Mouse (Mus musculus) stomach, postnatal 0 days (tissue): ENCODE measurements around the gene Crebrf. TPM values are rescaled to one million over a fixed set of nuclear protein-coding genes. Genes with fewer than 3 reads are reported as not detected.

Source experiments
- ATAC-seq: fragments of 200-750 bp; cut with Nextera tagmentation; 2 replicates; pipeline ENCODE4 v1.8.0; 2017; ENCODE audit not compliant: low FRiP score, low TSS enrichment
- DNase-seq: peaks from one replicate; pipeline ENCODE4 v3.0.0-alpha.2; 2016; ENCODE audit warnings: low spot score
- H3K27ac ChIP-seq: fragments of 300-500 bp; sonication (generic); replicated peaks from 2 replicates; pipeline ENCODE4 v1.5.1; 2014; ENCODE audit warnings: mild to moderate bottlenecking, control low read depth
- H3K27me3 ChIP-seq: fragments of 300-500 bp; sonication (generic); 2 replicates; pipeline ENCODE4 v1.6.1; 2014; ENCODE audit warnings: low read length; ENCODE audit not compliant: control insufficient read depth, insufficient read depth
- H3K36me3 ChIP-seq: fragments of 300-500 bp; sonication (generic); 2 replicates; pipeline ENCODE4 v1.6.1; 2014; ENCODE audit warnings: low read length, mixed read lengths; ENCODE audit not compliant: control insufficient read depth, insufficient read depth
- H3K4me1 ChIP-seq: fragments of 300-500 bp; sonication (generic); replicated peaks from 2 replicates; pipeline ENCODE4 v1.6.1; 2014; ENCODE audit warnings: antibody characterized with exemption; ENCODE audit not compliant: control insufficient read depth, insufficient read depth
- H3K4me2 ChIP-seq: fragments of 300-500 bp; sonication (generic); replicated peaks from 2 replicates; pipeline ENCODE4 v1.6.1; 2014; ENCODE audit warnings: low read depth, mild to moderate bottlenecking, control low read depth, moderate library complexity
- H3K4me3 ChIP-seq: fragments of 300-500 bp; sonication (generic); 2 replicates; pipeline ENCODE4 v1.5.1; 2014; ENCODE audit warnings: low read depth, low read length, control low read depth
- H3K9ac ChIP-seq: fragments of 300-500 bp; sonication (generic); 2 replicates; pipeline ENCODE4 v1.6.1; 2014; ENCODE audit warnings: mild to moderate bottlenecking, low read length, control low read depth, mixed read lengths
- H3K9me3 ChIP-seq: fragments of 300-500 bp; sonication (generic); 2 replicates; pipeline ENCODE4 v1.6.1; 2016; ENCODE audit warnings: low read length; ENCODE audit not compliant: control insufficient read depth
- CTCF ChIP-seq: IDR thresholded peaks from 2 replicates; pipeline ENCODE4 v1.5.1; 2016; ENCODE audit warnings: antibody characterized with exemption, low read depth, mild to moderate bottlenecking, moderate library complexity
- EP300 ChIP-seq: optimal IDR thresholded peaks from 2 replicates; pipeline ENCODE3; 2016; ENCODE audit warnings: antibody characterized with exemption
- WGBS: fragments of 180-500 bp; shearing (Covaris S2); extraction: QIAGEN DNeasy Blood & Tissue Kit; methylation state at CpG from one replicate; pipeline ENCODE4 v1.1.7; 2014; 5-methylcytosine and 5-hydroxymethylcytosine counted together
- polyA plus RNA-seq: library from polyadenylated mRNA; unstranded; fragments of >200 nt; fragmentation: Nextera tagmentation; extraction: Ambion mirVana; gene quantifications from 2 replicates; pipeline ENCODE4 v1.2.1, GENCODE M21; 2015

Gene Crebrf
- polyA plus RNA-seq, 1 experiment from 2014 or later: 9.3 TPM

- DNase-seq (no peak), ATAC-seq (no peak)
- 72% methylated on average over 1 of the region's 1 CpGs for WGBS
- Histone ChIP-seq H3K9me3 (no peaks in the 10 kb centered on the region), H3K4me2 (no peak overlapping the region), H3K36me3 (no peaks in the 10 kb centered on the region), H3K27me3 (no peaks in the 10 kb centered on the region), H3K4me1 (no peaks in the 10 kb centered on the region), H3K27ac (no peak overlapping the region), H3K9ac (no peak overlapping the region), H3K4me3 (no peak overlapping the region)
- TF ChIP-seq EP300 (no peak), CTCF (no peak)
These were observed 27.8 kb downstream of the Crebrf start for GRCm38 (mm10) chr17:26743294-26743693.

GRCm38 (mm10) chr17:26749975-26750374, 34.5 kb downstream of the Crebrf start:
- no peaks in the 10 kb centered on the region for H3K9me3 ChIP-seq
- no peak for DNase-seq
- 87% methylated on average over 3 of the region's 3 CpGs for WGBS
- H3K36me3 ChIP-seq: no peaks in the 10 kb centered on the region
- no peaks in the 10 kb centered on the region for H3K4me1 ChIP-seq
- H3K4me3 ChIP-seq: no peak overlapping the region
- no peak overlapping the region for H3K27ac ChIP-seq
- H3K4me2 ChIP-seq: no peak overlapping the region
- no peak for TF ChIP-seq CTCF
- TF ChIP-seq EP300: no peak
- H3K27me3 ChIP-seq: no peaks in the 10 kb centered on the region
- ATAC-seq: no peak
- no peak overlapping the region for H3K9ac ChIP-seq

- H3K9ac ChIP-seq: no peak overlapping the region
- no peaks in the 10 kb centered on the region for H3K27me3 ChIP-seq
- no peaks in the 10 kb centered on the region for H3K9me3 ChIP-seq
- no peak overlapping the region for H3K27ac ChIP-seq
- no peaks in the 10 kb centered on the region for H3K36me3 ChIP-seq
- H3K4me2 ChIP-seq: no peak overlapping the region
- H3K4me1 ChIP-seq: no peaks in the 10 kb centered on the region
- H3K4me3 ChIP-seq: no peak overlapping the region
- WGBS: 68% methylated on average over 1 of the region's 1 CpGs
- no peak for DNase-seq
- no peak for ATAC-seq
- TF ChIP-seq EP300 (no peak), CTCF (no peak)
These were observed 36.8 kb downstream of the Crebrf start for GRCm38 (mm10) chr17:26752297-26752696.

DNA sequence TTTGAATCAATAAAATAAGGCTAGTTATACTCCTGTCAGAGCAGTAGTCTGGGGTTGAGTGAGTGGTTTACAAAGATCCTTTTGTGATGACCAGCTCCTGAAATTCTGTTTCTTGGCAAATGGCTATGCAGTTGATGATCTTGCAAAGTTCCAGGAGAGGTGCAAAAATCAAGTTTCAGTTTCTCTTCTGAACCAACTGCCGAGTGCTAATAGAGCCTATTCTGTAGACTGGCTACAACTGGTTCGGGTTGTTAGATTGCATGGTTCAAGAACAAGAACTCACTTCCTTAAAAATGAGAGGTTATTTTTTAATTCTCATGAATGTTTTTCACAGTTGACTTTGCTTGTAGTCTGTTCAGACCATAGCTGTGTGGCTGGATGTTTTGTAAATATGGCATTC, 38.0 kb downstream of the Crebrf start:
- Histone ChIP-seq H3K27me3 (no peaks in the 10 kb centered on the region), H3K9me3 (no peaks in the 10 kb centered on the region), H3K4me2 (no peak overlapping the region), H3K4me3 (no peak overlapping the region), H3K36me3 (0 out of 2 replicates have a peak, but pooled peaks cover 2% of the 10 kb centered on the region), H3K4me1 (no peaks in the 10 kb centered on the region), H3K9ac (no peak overlapping the region), H3K27ac (no peak overlapping the region)
- no peak for ATAC-seq
- no peak for DNase-seq
- 82% methylated on average over 2 of the region's 2 CpGs for WGBS
- no peak for TF ChIP-seq EP300
- TF ChIP-seq CTCF: no peak

DNA sequence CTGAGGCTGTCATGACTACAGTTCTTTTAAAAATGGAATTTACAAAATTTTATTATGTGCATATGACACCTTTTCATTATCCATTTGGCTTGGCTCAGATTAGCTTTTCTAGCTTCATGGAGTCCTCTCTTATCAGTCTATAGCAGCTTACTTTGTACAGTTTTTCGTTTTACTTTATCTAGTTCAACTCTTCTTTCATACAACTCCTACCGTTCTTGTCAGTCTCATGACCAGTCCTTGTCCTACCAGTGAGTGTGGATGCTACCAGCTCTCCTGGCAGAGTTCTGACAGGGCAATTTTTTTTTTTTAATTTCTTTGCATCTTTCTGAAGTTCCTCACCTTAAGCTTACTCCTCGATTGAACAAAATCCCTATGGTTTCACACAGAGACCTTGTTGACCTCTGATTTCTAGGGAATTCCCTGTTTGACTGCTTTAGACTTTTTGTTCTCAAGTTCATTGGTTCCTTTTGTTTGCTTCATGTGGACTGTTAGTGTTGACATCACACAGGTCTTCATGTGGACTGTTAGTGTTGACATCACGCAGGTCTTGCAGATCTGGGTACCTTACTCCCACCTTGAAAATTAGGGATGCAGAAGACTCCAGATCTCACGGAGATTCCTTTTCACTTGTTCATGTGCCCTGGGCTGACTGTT, 51.8 kb downstream of the Crebrf start:
- Histone ChIP-seq H3K27me3 (no peaks in the 10 kb centered on the region), H3K4me3 (no peak overlapping the region), H3K27ac (no peak overlapping the region), H3K4me1 (no peaks in the 10 kb centered on the region), H3K4me2 (no peak overlapping the region), H3K9ac (no peak overlapping the region), H3K36me3 (peaks cover 6% of the 10 kb centered on the region; the same call in 1 of the 2 replicates), H3K9me3 (no peaks in the 10 kb centered on the region)
- DNase-seq (no peak), ATAC-seq (no peak)
- TF ChIP-seq CTCF (no peak), EP300 (no peak)
- 86% methylated on average over 5 of the region's 5 CpGs for WGBS

- Histone ChIP-seq H3K27me3 (no peaks in the 10 kb centered on the region), H3K4me1 (no peaks in the 10 kb centered on the region), H3K4me2 (no peak overlapping the region), H3K27ac (no peak overlapping the region), H3K9ac (no peak overlapping the region), H3K4me3 (no peak overlapping the region), H3K9me3 (no peaks in the 10 kb centered on the region), H3K36me3 (peaks cover 6% of the 10 kb centered on the region; the same call in 1 of the 2 replicates)
- DNase-seq (no peak), ATAC-seq (no peak)
- WGBS: 82% methylated on average over 2 of the region's 2 CpGs
- TF ChIP-seq CTCF (no peak), EP300 (no peak)
These were observed 52.3 kb downstream of the Crebrf start for GRCm38 (mm10) chr17:26767754-26768124.
